Mouse (Mus musculus): ENCODE results near the gene Rnasel. TPM values are rescaled to one million over a fixed set of nuclear protein-coding genes. Genes with fewer than 3 reads are reported as not detected.
A peak's percentile ranks its signal among the peaks of the same experiment; 100 is the strongest.

Rnasel gene
- polyA plus RNA-seq, 1 experiment = 1.7 TPM

GRCm38 (mm10) chr1:153742374-153743155, 6.7 kb upstream of the Rnasel start:
- H3K36me3 ChIP-seq (ENCODE audit: control insufficient read depth, insufficient read depth, low read length) = no peaks in the 10 kb centered on the region
- no peak overlapping the region for H3K4me3 ChIP-seq (ENCODE audit: control insufficient read depth, low read depth, low read length)
- H3K27me3 ChIP-seq (ENCODE audit: control insufficient read depth, insufficient read depth, low read length) = no peaks in the 10 kb centered on the region
- peaks cover 21% of the 10 kb centered on the region for H3K4me1 ChIP-seq (ENCODE audit: control insufficient read depth, insufficient read depth, low read length)
- no peak overlapping the region for H3K27ac ChIP-seq (ENCODE audit: control insufficient read depth, insufficient read depth, low read depth, low read length)
- TF ChIP-seq CTCF (IDR thresholded peaks at IDR 0.05; ENCODE audit: control insufficient read depth, insufficient read depth, insufficient replicate concordance, low read depth, low read length) (no peak; the same call in 1 of the 2 replicates), POLR2A (IDR thresholded peaks at IDR 0.05; ENCODE audit: control insufficient read depth, low read depth, low read length) (no peak)

- H3K4me1 ChIP-seq (ENCODE audit: control insufficient read depth, insufficient read depth, low read length) = peaks cover 6% of the 10 kb centered on the region
- no peak for TF ChIP-seq CTCF (IDR thresholded peaks at IDR 0.05; ENCODE audit: control insufficient read depth, insufficient read depth, insufficient replicate concordance, low read depth, low read length)
- no peak for TF ChIP-seq POLR2A (IDR thresholded peaks at IDR 0.05; ENCODE audit: control insufficient read depth, low read depth, low read length)
Observed at GRCm38 (mm10) chr1:153746119-153746670, 3.0 kb upstream of the Rnasel start.

GRCm38 (mm10) chr1:153746728-153747127, 2.5 kb upstream of the Rnasel start:
- Histone ChIP-seq H3K27me3 (ENCODE audit: control insufficient read depth, insufficient read depth, low read length) (no peaks in the 10 kb centered on the region), H3K4me1 (ENCODE audit: control insufficient read depth, insufficient read depth, low read length) (peaks cover 6% of the 10 kb centered on the region), H3K4me3 (ENCODE audit: control insufficient read depth, low read depth, low read length) (no peak overlapping the region), H3K36me3 (ENCODE audit: control insufficient read depth, insufficient read depth, low read length) (no peaks in the 10 kb centered on the region), H3K27ac (ENCODE audit: control insufficient read depth, insufficient read depth, low read depth, low read length) (no peak overlapping the region)
- TF ChIP-seq CTCF (IDR thresholded peaks at IDR 0.05; ENCODE audit: control insufficient read depth, insufficient read depth, insufficient replicate concordance, low read depth, low read length) (peak; percentile 81), POLR2A (IDR thresholded peaks at IDR 0.05; ENCODE audit: control insufficient read depth, low read depth, low read length) (no peak)

More at GRCm38 (mm10) chr1:153746119-153746670, 3.0 kb upstream of the Rnasel start:
- Histone ChIP-seq H3K27ac (ENCODE audit: control insufficient read depth, insufficient read depth, low read depth, low read length) (no peak overlapping the region), H3K36me3 (ENCODE audit: control insufficient read depth, insufficient read depth, low read length) (no peaks in the 10 kb centered on the region), H3K4me3 (ENCODE audit: control insufficient read depth, low read depth, low read length) (no peak overlapping the region), H3K27me3 (ENCODE audit: control insufficient read depth, insufficient read depth, low read length) (no peaks in the 10 kb centered on the region)

DNA sequence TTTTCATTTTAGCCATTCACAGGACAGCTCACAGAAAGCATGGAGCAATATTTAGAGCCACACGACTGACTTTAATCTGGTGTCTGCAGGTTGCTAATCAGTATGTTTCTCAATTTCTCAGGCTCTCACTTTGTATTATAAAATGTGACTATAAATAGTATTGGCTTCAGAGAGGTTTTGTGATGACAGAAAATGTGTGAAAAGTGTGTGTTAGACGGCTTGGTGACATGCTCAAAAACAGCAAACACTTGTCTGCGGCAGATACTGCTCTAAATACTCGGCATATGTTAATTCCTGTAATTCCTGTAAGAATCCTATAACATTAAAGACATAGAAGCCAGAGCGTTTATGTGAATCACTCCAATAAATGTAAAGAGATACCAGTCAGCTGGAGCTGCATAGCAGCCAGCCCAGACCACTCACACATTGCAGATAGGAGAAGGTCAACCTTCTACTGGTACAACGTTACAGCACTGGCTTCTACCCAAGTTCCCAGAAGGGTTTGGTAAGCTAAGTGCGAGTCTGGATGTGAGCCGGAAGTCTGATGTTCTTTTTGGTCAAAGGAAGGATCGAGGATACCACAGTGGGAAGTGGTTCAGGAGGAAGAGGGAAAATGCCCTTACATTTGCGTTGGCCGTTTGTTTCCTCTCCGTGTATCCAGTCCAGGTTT, 1.2 kb upstream of the Rnasel start:
- Histone ChIP-seq H3K4me3 (ENCODE audit: control insufficient read depth, low read depth, low read length) (no peak overlapping the region), H3K36me3 (ENCODE audit: control insufficient read depth, insufficient read depth, low read length) (no peaks in the 10 kb centered on the region), H3K27me3 (ENCODE audit: control insufficient read depth, insufficient read depth, low read length) (no peaks in the 10 kb centered on the region), H3K4me1 (ENCODE audit: control insufficient read depth, insufficient read depth, low read length) (peaks cover 2% of the 10 kb centered on the region), H3K27ac (ENCODE audit: control insufficient read depth, insufficient read depth, low read depth, low read length) (no peak overlapping the region)
- no peak for TF ChIP-seq CTCF (IDR thresholded peaks at IDR 0.05; ENCODE audit: control insufficient read depth, insufficient read depth, insufficient replicate concordance, low read depth, low read length)
- no peak for TF ChIP-seq POLR2A (IDR thresholded peaks at IDR 0.05; ENCODE audit: control insufficient read depth, low read depth, low read length)

DNA sequence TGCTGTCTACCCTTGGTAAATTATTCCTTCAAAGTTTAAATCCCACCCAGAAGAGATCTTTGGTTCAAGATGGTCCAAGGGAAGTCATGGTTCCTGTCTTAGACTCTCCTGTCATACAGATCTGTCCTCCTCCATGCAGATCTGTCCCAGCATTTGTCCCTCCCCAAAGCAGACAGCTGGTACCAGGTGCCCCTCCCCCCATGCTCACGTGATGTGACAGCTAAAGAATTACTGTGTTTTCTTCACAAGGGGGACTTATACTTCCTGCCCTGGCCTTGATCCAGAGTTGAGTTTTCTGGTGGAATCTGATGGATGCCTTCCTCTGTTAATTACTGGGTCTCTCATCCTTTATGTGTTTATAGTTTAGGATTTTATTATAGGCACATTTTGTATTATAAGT, 677 bp upstream of the Rnasel start:
- Histone ChIP-seq H3K36me3 (ENCODE audit: control insufficient read depth, insufficient read depth, low read length) (no peaks in the 10 kb centered on the region), H3K4me1 (ENCODE audit: control insufficient read depth, insufficient read depth, low read length) (peaks cover 2% of the 10 kb centered on the region), H3K27me3 (ENCODE audit: control insufficient read depth, insufficient read depth, low read length) (no peaks in the 10 kb centered on the region), H3K4me3 (ENCODE audit: control insufficient read depth, low read depth, low read length) (no peak overlapping the region), H3K27ac (ENCODE audit: control insufficient read depth, insufficient read depth, low read depth, low read length) (no peak overlapping the region)
- no peak for TF ChIP-seq CTCF (IDR thresholded peaks at IDR 0.05; ENCODE audit: control insufficient read depth, insufficient read depth, insufficient replicate concordance, low read depth, low read length)
- TF ChIP-seq POLR2A (IDR thresholded peaks at IDR 0.05; ENCODE audit: control insufficient read depth, low read depth, low read length) = no peak

- no peaks in the 10 kb centered on the region for H3K36me3 ChIP-seq (ENCODE audit: control insufficient read depth, insufficient read depth, low read length)
- H3K27me3 ChIP-seq (ENCODE audit: control insufficient read depth, insufficient read depth, low read length) = no peaks in the 10 kb centered on the region
- H3K4me3 ChIP-seq (ENCODE audit: control insufficient read depth, low read depth, low read length) = no peak overlapping the region
- peaks cover 2% of the 10 kb centered on the region for H3K4me1 ChIP-seq (ENCODE audit: control insufficient read depth, insufficient read depth, low read length)
- TF ChIP-seq POLR2A (IDR thresholded peaks at IDR 0.05; ENCODE audit: control insufficient read depth, low read depth, low read length) (no peak), CTCF (IDR thresholded peaks at IDR 0.05; ENCODE audit: control insufficient read depth, insufficient read depth, insufficient replicate concordance, low read depth, low read length) (no peak)
- no peak overlapping the region for H3K27ac ChIP-seq (ENCODE audit: control insufficient read depth, insufficient read depth, low read depth, low read length)
Observed at GRCm38 (mm10) chr1:153750054-153750453, 828 bp downstream of the Rnasel start.

GRCm38 (mm10) chr1:153751763-153752301, 2.6 kb downstream of the Rnasel start:
- Histone ChIP-seq H3K4me1 (ENCODE audit: control insufficient read depth, insufficient read depth, low read length) (peaks cover 2% of the 10 kb centered on the region), H3K4me3 (ENCODE audit: control insufficient read depth, low read depth, low read length) (peak overlapping the region; percentile 33), H3K27ac (ENCODE audit: control insufficient read depth, insufficient read depth, low read depth, low read length) (peak overlapping the region; percentile 19; the same call in 1 of the 2 replicates), H3K36me3 (ENCODE audit: control insufficient read depth, insufficient read depth, low read length) (no peaks in the 10 kb centered on the region), H3K27me3 (ENCODE audit: control insufficient read depth, insufficient read depth, low read length) (no peaks in the 10 kb centered on the region)
- TF ChIP-seq POLR2A (IDR thresholded peaks at IDR 0.05; ENCODE audit: control insufficient read depth, low read depth, low read length) (no peak), CTCF (IDR thresholded peaks at IDR 0.05; ENCODE audit: control insufficient read depth, insufficient read depth, insufficient replicate concordance, low read depth, low read length) (no peak)

Data from testis, adult 2 months (tissue).